Mouse (Mus musculus): ENCODE results near the gene Prpf4.

DNA sequence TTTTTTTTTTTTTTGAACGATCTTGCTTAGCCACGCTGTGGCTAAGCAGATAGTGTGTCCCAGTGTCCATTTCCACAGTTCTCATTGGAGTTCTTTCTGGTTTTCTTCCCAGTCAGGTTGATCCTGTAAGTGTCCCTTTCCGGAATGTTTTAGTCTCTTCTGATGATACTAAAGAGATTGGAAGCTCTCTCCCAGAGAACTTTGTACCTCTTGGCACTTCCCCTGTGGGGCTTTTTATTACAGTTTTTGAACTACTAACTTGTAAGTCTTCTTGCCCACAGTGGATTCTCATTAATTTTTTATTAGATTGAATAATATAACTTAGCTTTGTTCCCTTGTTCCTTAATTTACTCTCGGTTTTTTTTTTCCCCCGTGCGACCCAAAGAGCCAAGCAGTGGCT lies 47.0 kb upstream of the Prpf4 start:
- no peak for TF ChIP-seq CTCF (IDR thresholded peaks at IDR 0.05; ENCODE audit: control insufficient read depth, insufficient read depth, insufficient read length)
- TF ChIP-seq MAX (IDR thresholded peaks at IDR 0.05), result no peak
- no peak for TF ChIP-seq USF1 (IDR thresholded peaks at IDR 0.05; ENCODE audit: low read depth)

Data from C2C12 (cell line).